19 mouse cellular contexts compared by ENCODE assay signal in genomic region chr6:99301923-99302322, GRCm38 (mm10).
"Had no signal": no experiment of that assay in that cellular context is flagged by ENCODE, and none has a peak within 500 bp of the region (broad histone marks: within the 10 kb centered on the region; RNA-seq: fewer than 3 reads in every experiment).

No protein-coding gene starts in this region.

- H3K4me1 ChIP-seq: liver, embryonic 13.5 days; midbrain, embryonic 12.5 days; midbrain, embryonic 15.5 days; neural tube, embryonic 12.5 days; neural tube, embryonic 15.5 days had no signal

- DNase-seq: kidney, adult 18-20 months; kidney, postnatal 36 days; layer of hippocampus, postnatal 36 days; liver, embryonic 13.5 days; lung, embryonic 14.5 days; right cerebral cortex, adult 18-20 months; right cerebral cortex, postnatal 14 days; right cerebral cortex, postnatal 4 days; thymus, adult 18-20 months; thymus, postnatal 25 days had no signal

- H3K27me3 ChIP-seq: liver, embryonic 13.5 days; midbrain, embryonic 12.5 days; midbrain, embryonic 15.5 days; neural tube, embryonic 12.5 days; neural tube, embryonic 15.5 days had no signal

- H3K4me2 ChIP-seq: liver, embryonic 13.5 days; lung, embryonic 14.5 days; midbrain, embryonic 12.5 days; midbrain, embryonic 15.5 days; neural tube, embryonic 12.5 days; neural tube, embryonic 15.5 days had no signal

- H3K36me3 ChIP-seq: liver, embryonic 13.5 days; midbrain, embryonic 12.5 days; midbrain, embryonic 15.5 days; neural tube, embryonic 12.5 days; neural tube, embryonic 15.5 days had no signal

- H3K27ac ChIP-seq: kidney, postnatal 0 days; left cerebral cortex, adult 2 months; liver, embryonic 13.5 days; macrophage; midbrain, embryonic 12.5 days; midbrain, embryonic 15.5 days; neural tube, embryonic 12.5 days; neural tube, embryonic 15.5 days had no signal

- H3K4me3 ChIP-seq: left cerebral cortex, adult 2 months; liver, embryonic 13.5 days; midbrain, embryonic 12.5 days; midbrain, embryonic 15.5 days; neural tube, embryonic 12.5 days; neural tube, embryonic 15.5 days had no signal

- ATAC-seq: intestine, embryonic 16.5 days; lung, postnatal 0 days; midbrain, embryonic 15.5 days had no signal

- H3K9ac ChIP-seq: liver, embryonic 13.5 days; lung, embryonic 14.5 days; midbrain, embryonic 12.5 days; midbrain, embryonic 15.5 days; neural tube, embryonic 12.5 days; neural tube, embryonic 15.5 days had no signal

- H3K9me3 ChIP-seq: liver, embryonic 13.5 days; midbrain, embryonic 12.5 days; midbrain, embryonic 15.5 days; neural tube, embryonic 12.5 days; neural tube, embryonic 15.5 days had no signal
